Comparison of ENCODE assay signal across 8 mouse cellular contexts in the genomic region with DNA sequence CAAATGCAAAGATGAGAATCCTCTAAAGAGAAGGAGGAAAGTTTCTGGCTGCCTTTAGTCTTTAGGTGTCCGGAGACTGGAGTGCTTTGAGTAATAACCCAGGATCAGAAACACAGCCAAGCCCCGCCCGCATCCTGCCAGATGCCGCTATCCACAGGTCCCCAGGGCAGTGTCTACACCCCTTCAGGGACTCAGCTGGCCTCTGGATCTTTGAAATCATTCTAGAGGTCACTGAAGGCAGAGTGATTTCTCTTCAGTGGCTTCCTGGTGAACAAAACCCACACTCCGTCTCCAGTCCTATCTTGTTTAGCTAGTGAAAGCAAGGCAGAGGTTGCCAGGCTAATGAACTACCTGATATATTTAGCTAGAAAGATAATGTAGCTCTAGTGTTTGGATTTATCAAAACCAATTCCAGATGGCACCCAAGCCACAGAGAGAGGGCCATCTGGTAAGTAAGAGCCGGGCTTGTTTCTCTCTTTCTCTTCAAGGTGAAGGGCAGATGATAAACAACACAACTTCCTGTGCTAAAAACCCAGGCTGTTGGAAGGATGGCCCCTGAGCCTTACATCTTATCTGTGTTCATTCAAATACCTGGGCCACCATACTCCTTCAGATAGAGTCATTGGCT. TPM values are rescaled to one million over a fixed set of nuclear protein-coding genes. Genes with fewer than 3 reads are reported as not detected.
DNase-seq lines count a peak whose midpoint lies in the region; ATAC-seq lines count a peak whose summit lies in the region.

No protein-coding gene starts in this region.

- no peaks in the 10 kb centered on the region for H3K36me3 ChIP-seq in heart, embryonic 10.5 days
- H3K36me3 ChIP-seq in midbrain, embryonic 14.5 days (ENCODE audit: control insufficient read depth, insufficient read depth, low read length): no peaks in the 10 kb centered on the region

- no peak overlapping the region for H3K4me2 ChIP-seq in midbrain, embryonic 14.5 days (ENCODE audit: low read length)

- H3K4me3 ChIP-seq in heart, embryonic 10.5 days: no peak overlapping the region
- no peak overlapping the region for H3K4me3 ChIP-seq in midbrain, embryonic 14.5 days (replicated peaks; ENCODE audit: low read depth, low read length)

- H3K4me1 ChIP-seq in heart, embryonic 10.5 days: peaks cover 38% of the 10 kb centered on the region
- H3K4me1 ChIP-seq in midbrain, embryonic 14.5 days (ENCODE audit: control insufficient read depth, insufficient read depth, low read length): 0 out of 2 replicates have a peak, but pooled peaks cover 10% of the 10 kb centered on the region

- H3K27me3 ChIP-seq in heart, embryonic 10.5 days (ENCODE audit: insufficient read depth, poor library complexity, severe bottlenecking): no peaks in the 10 kb centered on the region
- H3K27me3 ChIP-seq in midbrain, embryonic 14.5 days (ENCODE audit: control insufficient read depth, insufficient read depth, low read length): no peaks in the 10 kb centered on the region

- 15% methylated on average over 6 of the region's 6 CpGs for WGBS in heart, embryonic 10.5 days
- 57% methylated on average over 6 of the region's 6 CpGs for WGBS in midbrain, embryonic 14.5 days

- no peaks in the 10 kb centered on the region for H3K9me3 ChIP-seq in heart, embryonic 10.5 days
- no peaks in the 10 kb centered on the region for H3K9me3 ChIP-seq in midbrain, embryonic 14.5 days (ENCODE audit: control insufficient read depth, low read length)

- peak overlapping the region; percentile 75 for H3K27ac ChIP-seq in heart, embryonic 10.5 days
- no peak overlapping the region for H3K27ac ChIP-seq in midbrain, embryonic 14.5 days (replicated peaks; ENCODE audit: low read depth, low read length)

- DNase-seq in adrenal gland, adult 18-20 months (ENCODE audit: low spot score in 2 of 2): peak; percentile 25 to 61
- DNase-seq in cerebellum, adult 9-11 months: peak; percentile 57
- no peak for DNase-seq in heart, embryonic 10.5 days (ENCODE audit: low spot score)
- peak; percentile 75 for DNase-seq in kidney, postnatal 10 days
- DNase-seq in lung, postnatal 4 days: peak; percentile 33 to 57
- DNase-seq in midbrain, embryonic 14.5 days: no peak
- no peak for DNase-seq in right cerebral cortex, adult 2 months (ENCODE audit: low spot score in 2 of 2)
- no peak for DNase-seq in frontal cortex, postnatal 14 days (ENCODE audit: low spot score in 2 of 2)

- no peak overlapping the region for H3K9ac ChIP-seq in midbrain, embryonic 14.5 days (replicated peaks; ENCODE audit: low read length)

- ATAC-seq in midbrain, embryonic 14.5 days (ENCODE audit: low FRiP score, low TSS enrichment): no peak

RNA-seq across cellular contexts. Expression of a gene that starts 32.6 kb away (rescaled TPM):
- 10 to 100 TPM; 90.2 to 98.0 TPM for total RNA-seq in adrenal gland, adult 18-20 months (2021)
- polyA plus RNA-seq in heart, embryonic 10.5 days (2016; fragmentation: Nextera tagmentation; extraction: Ambion mirVana): 19.0 and 24.7 TPM in 2 replicates
- polyA plus RNA-seq in midbrain, embryonic 14.5 days (2014; fragmentation: Nextera tagmentation; extraction: Ambion mirVana): 48.9 and 56.7 TPM in 2 replicates

Comparison
In these comparisons a context has a peak if more than half of its experiments do, and no peak if none do; other contexts are left out.
1. DNase-seq: peak in adrenal gland, adult 18-20 months (2 of 2), cerebellum, adult 9-11 months (single experiment), kidney, postnatal 10 days (single experiment) and lung, postnatal 4 days (2 of 2); none in heart, embryonic 10.5 days (single experiment), midbrain, embryonic 14.5 days (single experiment), right cerebral cortex, adult 2 months (0 of 2) and frontal cortex, postnatal 14 days (0 of 2).